Mouse (Mus musculus) C2C12 (cell line): Measurements from ENCODE around the gene Dad1.

Experiments
- CTCF ChIP-seq: IDR thresholded peaks from one replicate; pipeline ENCODE4 v1.5.1; 2011; ENCODE audit not compliant: control insufficient read depth, insufficient read depth, insufficient read length
- MAX ChIP-seq: IDR thresholded peaks from one replicate; pipeline ENCODE4 v1.6.1; 2011; ENCODE audit warnings: mild to moderate bottlenecking, control low read depth
- MYOG ChIP-seq: IDR thresholded peaks from one replicate; pipeline ENCODE4 v1.6.1; 2011; ENCODE audit not compliant: control insufficient read depth, insufficient read length; ENCODE audit errors: extremely low read depth
- USF1 ChIP-seq: IDR thresholded peaks from one replicate; pipeline ENCODE4 v1.6.1; 2011; ENCODE audit warnings: low read depth, mild to moderate bottlenecking, control low read depth, moderate library complexity

- TF ChIP-seq MYOG = no peak
- TF ChIP-seq CTCF = no peak
- TF ChIP-seq MAX = no peak
- no peak for TF ChIP-seq USF1
Measured at GRCm38 (mm10) chr14:54205904-54206303, 48.0 kb downstream of the Dad1 start.
